Mouse (Mus musculus): Measurements from ENCODE around the gene Vsx1.

- TF ChIP-seq POLR2A (IDR thresholded peaks at IDR 0.05; ENCODE audit: borderline replicate concordance, insufficient read depth, low read length): no peak
- TF ChIP-seq CTCF (IDR thresholded peaks at IDR 0.05; ENCODE audit: borderline replicate concordance, insufficient read depth, low read depth, low read length): no peak
Measured at GRCm38 (mm10) chr2:150654814-150655213, 34.3 kb downstream of the Vsx1 start.

All from cerebellum, adult 2 months (tissue).